Comparison of ENCODE assay signal across 8 mouse cellular contexts in the genomic region with DNA sequence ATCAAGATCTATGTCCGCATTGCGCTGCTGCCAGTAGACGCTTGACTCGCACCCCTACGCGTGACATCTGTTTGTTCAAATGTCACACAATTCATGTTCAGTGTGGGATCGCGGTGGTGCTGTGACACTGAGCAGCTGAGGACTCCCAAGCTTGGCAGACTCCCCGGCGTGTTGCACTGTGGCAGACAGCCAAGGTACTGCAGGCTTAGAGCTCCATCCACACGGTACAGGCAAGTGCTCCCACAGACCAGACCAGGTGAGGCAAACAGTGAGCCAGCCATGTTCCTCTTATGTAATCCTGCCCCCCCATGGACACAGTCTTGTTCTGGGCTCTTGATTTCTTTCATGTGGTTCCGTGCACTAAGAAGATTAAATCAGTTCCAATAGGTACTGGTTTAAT.
DNase-seq lines count a peak whose midpoint lies in the region; ATAC-seq and TF ChIP-seq lines count a peak whose summit lies in the region.

No protein-coding gene starts in this region.

- H3K27me3 ChIP-seq in hindbrain, embryonic 16.5 days (replicated peaks; ENCODE audit: control insufficient read depth, insufficient read depth, low read length), result no peaks in the 10 kb centered on the region
- H3K27me3 ChIP-seq in hindbrain, embryonic 12.5 days, result no peaks in the 10 kb centered on the region
- no peaks in the 10 kb centered on the region for H3K27me3 ChIP-seq in heart, embryonic 15.5 days

- H3K9ac ChIP-seq in hindbrain, embryonic 16.5 days (ENCODE audit: low read depth, low read length), result no peak overlapping the region
- H3K9ac ChIP-seq in hindbrain, embryonic 12.5 days, result no peak overlapping the region
- no peak overlapping the region for H3K9ac ChIP-seq in heart, embryonic 15.5 days

- H3K4me1 ChIP-seq in hindbrain, embryonic 16.5 days (ENCODE audit: control insufficient read depth, insufficient read depth, low read depth, low read length), result peaks cover 2% of the 10 kb centered on the region; the same call in 1 of the 2 replicates
- no peaks in the 10 kb centered on the region for H3K4me1 ChIP-seq in hindbrain, embryonic 12.5 days
- peaks cover 13% of the 10 kb centered on the region for H3K4me1 ChIP-seq in heart, embryonic 15.5 days (replicated peaks)

- peak; percentile 54; the same call in 1 of the 2 replicates for ATAC-seq in hindbrain, embryonic 16.5 days
- ATAC-seq in hindbrain, embryonic 12.5 days (ENCODE audit: low FRiP score), result no peak
- ATAC-seq in heart, embryonic 15.5 days (replicated peaks; ENCODE audit: insufficient number of reproducible peaks, insufficient read depth, low FRiP score, low read depth), result peak; percentile 81

- H3K4me3 ChIP-seq in hindbrain, embryonic 16.5 days (ENCODE audit: low read length), result no peak overlapping the region
- H3K4me3 ChIP-seq in hindbrain, embryonic 12.5 days, result no peak overlapping the region
- H3K4me3 ChIP-seq in heart, embryonic 15.5 days, result no peak overlapping the region
- peak overlapping the region; percentile 27; the same call in 1 of the 2 replicates for H3K4me3 ChIP-seq in layer of hippocampus, adult 2 months

- H3K4me2 ChIP-seq in hindbrain, embryonic 16.5 days (ENCODE audit: low read length), result no peak overlapping the region
- H3K4me2 ChIP-seq in hindbrain, embryonic 12.5 days (replicated peaks), result no peak overlapping the region
- H3K4me2 ChIP-seq in heart, embryonic 15.5 days, result no peak overlapping the region

- DNase-seq in cerebellum, adult 9-10 months, result peak; percentile 86
- peak; percentile 82 to 85 for DNase-seq in layer of hippocampus, adult 2 months (ENCODE audit: low spot score in 2 of 2)
- DNase-seq in lung, postnatal 10 days, result peak; percentile 89
- peak; percentile 72 for DNase-seq in telencephalon, adult 2 months (ENCODE audit: low read depth, low spot score)
- no peak for DNase-seq in MN1 (ENCODE audit: low spot score)

- H3K9me3 ChIP-seq in hindbrain, embryonic 16.5 days (ENCODE audit: control insufficient read depth, low read length), result no peaks in the 10 kb centered on the region
- H3K9me3 ChIP-seq in hindbrain, embryonic 12.5 days (replicated peaks), result no peaks in the 10 kb centered on the region
- no peaks in the 10 kb centered on the region for H3K9me3 ChIP-seq in heart, embryonic 15.5 days (replicated peaks)

- TF ChIP-seq CTCF in layer of hippocampus, adult 2 months (conservative IDR thresholded peaks at IDR 0.05), result no peak

- H3K27ac ChIP-seq in hindbrain, embryonic 16.5 days (ENCODE audit: low read depth, low read length), result no peak overlapping the region
- H3K27ac ChIP-seq in hindbrain, embryonic 12.5 days, result no peak overlapping the region
- H3K27ac ChIP-seq in heart, embryonic 15.5 days, result no peak overlapping the region
- no peak overlapping the region for H3K27ac ChIP-seq in layer of hippocampus, adult 2 months

- H3K36me3 ChIP-seq in hindbrain, embryonic 16.5 days (ENCODE audit: control insufficient read depth, insufficient read depth, low read length), result no peaks in the 10 kb centered on the region
- no peaks in the 10 kb centered on the region for H3K36me3 ChIP-seq in hindbrain, embryonic 12.5 days
- no peaks in the 10 kb centered on the region for H3K36me3 ChIP-seq in heart, embryonic 15.5 days

- WGBS in hindbrain, embryonic 16.5 days, result 68% methylated on average over 12 of the region's 12 CpGs
- 92% methylated on average over 12 of the region's 12 CpGs for WGBS in hindbrain, embryonic 12.5 days
- 30% methylated on average over 12 of the region's 12 CpGs for WGBS in heart, embryonic 15.5 days
